Mouse (Mus musculus) cerebellum, adult 8-10 months (tissue): ENCODE results near the gene Exoc3l4.

Experiments used
- DNase-seq: peaks from one replicate; pipeline ENCODE4 v3.0.0; 2022

The Exoc3l4 gene

DNA sequence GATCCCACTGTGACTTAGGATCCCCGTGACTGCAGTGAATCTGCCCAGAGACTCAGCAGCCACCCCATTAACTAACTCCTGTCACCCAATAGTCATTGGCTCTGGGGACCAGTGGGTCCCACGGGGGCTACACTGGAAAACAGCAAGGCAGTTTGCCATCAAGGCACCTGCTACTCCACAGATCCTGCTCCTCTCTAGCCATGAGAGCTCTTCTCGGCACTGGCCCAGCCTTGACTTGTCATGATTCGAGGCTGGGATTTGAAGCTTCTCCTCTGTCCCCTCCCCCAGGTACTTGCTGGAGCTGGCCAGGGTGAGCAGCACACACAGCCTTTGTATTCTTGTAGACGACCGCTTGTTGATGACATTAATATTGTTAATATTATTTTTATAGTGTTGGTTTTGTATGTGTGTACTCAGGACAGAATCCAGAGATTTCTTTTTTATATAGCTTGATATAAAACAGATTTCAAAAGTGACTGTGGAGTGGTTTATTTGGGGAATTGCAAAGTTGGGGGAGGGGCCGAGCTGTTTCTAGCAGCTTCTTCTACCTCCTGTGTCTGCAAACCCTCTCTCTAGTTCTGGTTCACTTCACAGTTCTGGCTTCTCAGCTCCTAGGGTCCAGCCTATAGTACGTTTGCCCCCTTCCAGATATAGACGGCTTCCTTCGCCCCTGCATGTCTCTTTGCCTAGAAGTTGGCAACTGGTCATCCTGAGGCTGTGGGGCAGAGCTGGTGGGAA, 37.9 kb downstream of the Exoc3l4 start:
- no peak for DNase-seq

DNA sequence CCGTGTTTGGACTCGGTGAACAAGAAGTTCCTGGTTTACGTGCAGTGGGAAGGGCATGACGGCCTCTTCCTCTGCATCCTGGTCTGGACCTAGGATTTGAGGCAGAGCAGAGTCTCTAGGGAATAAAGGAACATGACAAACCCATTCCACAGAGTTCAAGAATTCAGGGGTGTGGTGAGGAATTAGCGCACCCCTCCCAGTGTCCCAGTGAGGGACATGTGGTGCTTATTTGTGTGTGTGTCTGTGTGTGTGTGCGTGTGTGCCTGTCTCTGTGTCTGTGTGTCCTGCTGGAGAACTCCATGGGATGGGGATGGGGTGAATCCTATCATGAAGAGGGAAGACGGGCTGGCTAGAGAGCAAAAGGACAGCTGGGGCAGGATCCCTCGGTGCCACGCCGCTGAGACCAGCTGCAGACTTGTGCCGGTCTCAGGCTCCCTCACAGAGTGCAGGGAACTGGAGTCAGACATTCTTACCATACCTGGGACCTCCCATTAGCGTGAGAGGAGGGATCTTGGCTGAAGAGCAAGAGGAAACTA, 38.6 kb downstream of the Exoc3l4 start:
- no peak for DNase-seq

DNA sequence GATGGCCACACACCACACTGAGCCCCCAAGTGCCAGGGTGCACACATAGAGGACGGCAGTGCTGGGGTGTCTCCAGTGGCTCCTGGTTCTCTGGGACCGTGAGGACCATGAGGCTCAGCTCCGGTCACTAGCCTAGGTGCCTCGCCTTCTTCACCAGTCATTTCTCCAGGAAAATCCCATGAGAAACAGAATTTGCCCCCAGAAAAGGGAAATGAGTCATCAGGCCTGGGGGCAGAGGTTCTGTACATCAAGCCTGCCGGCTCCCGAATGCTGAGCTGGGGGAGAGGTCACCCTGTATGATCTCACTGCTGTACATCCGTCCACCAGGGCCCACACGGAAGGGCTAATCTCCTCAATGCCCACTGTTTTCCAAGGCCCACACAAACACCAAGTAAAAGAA, 39.0 kb downstream of the Exoc3l4 start:
- no peak for DNase-seq

DNA sequence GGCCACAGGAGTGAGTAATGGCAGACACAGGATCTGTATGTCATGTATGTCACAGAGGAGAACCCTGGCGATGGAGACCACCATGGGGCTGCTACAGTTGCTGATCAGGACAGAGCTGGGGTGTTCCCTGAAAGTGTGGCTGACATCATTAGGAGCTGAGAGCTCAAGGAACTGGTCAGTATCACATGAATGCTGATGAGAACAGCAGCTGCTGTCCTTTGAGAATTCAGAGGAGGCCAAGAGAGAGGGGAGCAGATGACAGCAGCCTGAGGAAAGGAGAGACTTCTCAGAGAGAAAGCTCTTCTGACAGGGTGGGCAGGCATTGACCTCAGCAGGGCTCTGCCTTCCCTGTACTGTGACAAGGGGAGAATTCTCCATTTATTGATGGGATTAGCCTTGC, 40.9 kb downstream of the Exoc3l4 start:
- no peak for DNase-seq

DNA sequence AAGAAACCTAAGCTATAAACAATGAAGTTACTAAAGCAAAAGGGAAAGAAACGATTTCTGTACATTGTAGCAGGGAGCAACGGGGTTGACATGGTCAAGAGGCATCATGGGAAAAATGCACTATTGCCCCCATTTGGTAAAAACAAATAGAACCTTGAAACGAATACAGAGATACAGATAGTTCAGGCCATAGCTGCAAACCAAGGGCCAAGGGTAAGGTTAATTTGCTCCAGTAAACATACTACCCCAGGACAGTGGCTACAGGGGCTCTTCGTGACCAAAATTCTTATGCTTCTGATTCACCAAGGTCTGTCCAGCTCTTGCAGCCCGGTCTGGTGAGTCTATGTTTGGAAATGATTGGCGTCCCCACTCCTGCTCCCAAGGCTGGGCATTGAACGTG, 46.8 kb downstream of the Exoc3l4 start:
- no peak for DNase-seq

DNA sequence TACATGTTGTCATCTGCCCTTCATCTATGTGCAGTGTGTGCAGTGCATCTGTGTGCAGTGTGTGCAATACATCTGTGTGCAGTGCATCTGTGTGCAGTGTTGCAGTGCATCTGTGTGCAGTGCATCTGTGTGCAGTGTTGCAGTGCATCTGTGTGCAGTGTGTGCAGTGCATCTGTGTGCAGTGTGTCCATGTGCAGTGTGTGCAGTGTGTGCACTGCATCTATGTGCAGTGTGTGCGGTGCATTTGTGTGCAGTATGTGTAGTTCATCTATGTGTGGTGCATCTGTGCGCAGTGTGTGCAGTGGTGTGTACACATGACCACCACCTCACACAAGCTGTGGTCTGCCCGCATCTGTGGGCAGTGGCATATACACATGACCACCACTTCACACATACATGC, 49.6 kb downstream of the Exoc3l4 start:
- DNase-seq = no peak

DNA sequence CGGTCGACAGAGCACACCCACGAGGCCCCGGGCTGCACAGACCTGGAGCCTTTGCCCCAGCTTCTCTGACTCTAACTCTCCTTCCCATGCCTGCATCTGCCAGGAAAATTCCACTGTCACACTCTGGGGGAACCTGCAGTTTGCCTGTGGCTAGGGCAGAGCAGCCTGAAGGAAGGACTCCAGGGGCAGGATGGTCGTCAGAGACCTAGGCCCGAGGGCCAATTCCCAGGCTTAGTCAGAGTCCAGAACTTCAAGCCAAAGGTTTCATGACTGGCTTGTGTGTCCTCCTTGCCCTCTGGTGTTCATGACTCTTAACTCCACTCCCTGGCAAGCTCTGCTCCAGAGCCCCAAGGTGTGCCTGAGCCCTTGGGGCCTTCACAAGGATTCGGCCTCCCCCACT, 51.4 kb downstream of the Exoc3l4 start:
- DNase-seq = no peak

DNA sequence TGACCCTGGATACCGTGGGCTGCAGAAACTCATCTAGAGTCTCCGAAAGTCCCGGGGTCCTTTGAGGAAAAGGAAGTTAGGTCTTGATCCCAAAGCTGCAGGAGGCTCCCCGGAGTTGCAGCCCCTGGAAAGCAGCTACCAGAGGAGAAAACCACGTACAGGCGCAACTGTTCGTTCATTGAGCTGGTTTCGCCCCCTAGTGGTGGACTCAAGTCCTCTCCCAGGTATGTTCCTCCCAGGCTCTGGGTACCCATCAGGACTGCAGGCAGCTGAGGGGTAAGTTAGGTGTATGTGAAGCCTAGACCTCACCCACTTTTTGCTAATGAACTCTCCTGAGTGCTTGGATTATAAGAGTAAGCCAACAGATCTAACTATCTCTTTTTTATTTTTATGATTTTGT, 52.7 kb downstream of the Exoc3l4 start:
- peak; percentile 69 for DNase-seq

DNA sequence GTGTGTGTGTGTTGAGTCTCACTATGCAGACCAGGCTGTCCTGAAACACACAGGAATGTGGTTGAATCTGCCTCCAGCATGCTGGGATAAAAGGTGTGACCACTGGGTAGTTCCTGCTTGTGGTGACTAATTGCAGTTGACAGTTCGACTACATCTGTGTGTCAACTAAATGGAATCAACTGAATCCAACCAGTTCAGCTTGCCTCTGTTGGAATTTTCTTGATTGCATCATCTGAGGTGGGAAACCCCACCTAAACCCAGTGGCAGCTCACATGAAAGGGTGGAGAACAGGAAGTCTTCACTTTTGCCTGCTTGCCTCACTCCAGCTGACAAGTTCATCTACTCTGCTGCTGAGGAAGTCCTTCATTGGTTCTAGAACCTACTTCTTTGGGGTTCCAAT, 54.3 kb downstream of the Exoc3l4 start:
- DNase-seq = no peak

DNA sequence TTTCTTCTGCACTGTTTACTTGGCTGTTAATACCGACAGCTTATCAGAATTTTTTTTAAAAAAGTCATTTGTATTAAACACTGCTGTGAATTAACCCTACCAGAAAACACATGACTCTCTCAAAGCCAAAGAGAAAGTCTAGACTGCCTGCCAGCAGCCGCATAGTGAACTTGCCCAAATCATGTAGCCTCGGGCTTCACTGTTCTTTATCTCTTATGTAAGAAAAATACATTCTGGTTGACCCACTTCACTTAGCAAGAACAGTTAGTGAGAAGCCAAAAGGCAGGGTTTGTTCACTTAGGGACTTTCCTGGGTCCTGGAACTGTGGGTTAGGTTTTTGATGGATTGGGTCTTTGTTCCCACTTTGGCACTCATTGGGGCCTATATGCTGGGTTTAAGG, 54.9 kb downstream of the Exoc3l4 start:
- DNase-seq = no peak

DNA sequence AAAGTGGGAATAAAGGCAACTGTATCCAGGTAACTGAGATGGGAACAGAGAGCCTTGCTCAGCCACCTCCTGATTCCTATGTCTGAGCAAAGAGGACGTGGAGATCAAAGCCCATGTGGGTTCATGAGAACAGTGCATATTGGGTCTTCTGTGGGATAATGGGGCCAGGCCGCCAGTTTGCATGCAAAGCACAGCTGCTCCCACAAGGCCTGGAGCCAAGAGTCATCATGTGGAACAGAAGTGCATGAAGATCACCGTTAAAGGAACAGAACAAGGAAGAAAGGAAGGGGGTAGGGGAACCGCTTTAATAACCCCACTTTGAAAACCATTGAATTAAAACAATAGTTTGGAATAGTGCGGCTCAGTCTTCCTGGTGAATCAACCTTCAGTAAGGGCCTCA, 56.1 kb downstream of the Exoc3l4 start:
- DNase-seq = no peak

DNA sequence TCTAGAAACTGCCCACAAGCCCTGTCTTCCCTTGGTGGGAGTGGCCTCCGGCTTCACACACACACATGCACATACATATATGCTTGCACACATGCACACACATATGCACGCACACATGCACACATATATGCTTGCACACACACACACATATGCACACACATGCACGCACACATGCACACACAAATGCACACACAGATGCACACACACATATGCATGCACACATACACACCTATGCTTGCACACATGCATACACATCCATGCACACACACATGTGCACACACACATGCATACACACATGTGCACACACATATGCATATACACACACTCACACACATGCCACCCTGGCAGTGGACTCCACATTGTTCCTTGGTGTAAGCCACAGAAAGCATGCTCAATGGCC, 57.6 kb downstream of the Exoc3l4 start:
- DNase-seq = no peak

DNA sequence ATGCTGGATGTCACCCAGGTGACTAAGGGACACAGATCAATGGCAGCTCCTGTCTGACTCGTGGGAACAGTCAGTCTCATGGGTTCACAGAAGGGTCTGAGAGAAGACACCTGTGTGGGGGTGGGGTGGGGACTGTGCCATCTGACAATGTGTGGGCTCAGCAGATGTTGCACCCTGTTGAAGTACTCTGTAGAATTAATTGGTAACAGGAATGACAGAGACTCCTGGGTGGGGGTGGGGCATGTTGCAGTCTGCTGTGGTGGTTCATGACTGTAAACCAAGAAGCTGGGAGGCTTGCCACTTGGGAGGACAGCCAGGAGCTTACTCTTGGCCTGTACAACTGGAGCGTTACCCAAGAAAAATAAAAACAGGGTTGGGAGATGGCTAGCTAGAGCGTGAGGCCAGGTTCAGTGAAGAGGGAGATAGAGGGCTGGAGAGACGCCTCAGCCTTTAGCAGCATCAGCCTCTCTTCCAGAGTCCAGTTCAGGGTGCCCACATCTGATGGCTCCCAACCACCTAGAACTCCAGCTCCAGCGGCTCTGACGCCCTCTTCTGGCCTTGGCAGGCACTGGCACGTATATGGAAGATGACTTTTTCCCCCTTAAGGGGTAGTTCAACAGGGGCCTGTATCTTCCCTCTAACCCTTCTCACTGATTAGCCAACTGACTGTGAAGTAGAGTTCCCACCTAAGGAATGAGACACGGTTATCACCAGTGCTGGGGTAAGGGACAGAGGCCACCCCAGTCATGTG, 58.3 kb downstream of the Exoc3l4 start:
- no peak for DNase-seq

DNA sequence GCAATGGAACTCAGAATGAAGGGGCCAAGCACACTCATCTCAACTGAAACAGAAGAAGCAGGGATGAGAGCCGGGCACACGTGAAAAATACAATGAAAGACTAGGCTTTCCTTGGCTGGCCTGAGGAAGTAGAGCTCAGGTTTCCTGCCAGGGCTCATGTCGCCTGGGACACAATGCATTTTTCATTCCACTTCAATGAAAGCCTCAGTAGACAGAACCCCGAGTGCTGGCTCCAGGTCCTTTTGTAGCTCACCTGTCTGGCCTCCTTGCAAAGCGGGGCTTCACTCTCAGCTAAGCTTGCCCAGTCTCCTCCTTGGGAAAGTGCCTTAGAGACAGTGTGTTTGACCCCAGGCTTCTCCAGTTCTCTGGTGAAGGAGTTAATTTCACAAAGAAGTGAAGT, 62.1 kb downstream of the Exoc3l4 start:
- DNase-seq = no peak

DNA sequence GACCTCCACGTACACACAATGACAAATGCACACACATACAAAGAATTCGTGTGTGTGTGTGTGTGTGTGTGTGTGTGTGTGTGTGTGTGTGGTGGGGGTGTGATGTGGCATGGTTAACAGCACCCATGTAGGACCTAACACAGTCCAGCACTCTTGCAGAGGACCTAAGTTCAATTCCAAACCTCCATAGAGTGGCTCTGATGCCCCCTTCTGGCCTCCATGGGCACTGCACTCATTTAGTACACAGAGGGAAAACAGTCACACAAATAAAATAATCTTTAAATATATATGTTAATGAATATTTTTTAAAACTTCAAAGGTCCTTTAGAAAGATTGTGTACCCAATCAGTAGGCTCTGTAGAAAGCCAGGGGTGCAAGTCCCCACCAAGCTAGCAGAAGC, 63.1 kb downstream of the Exoc3l4 start:
- DNase-seq = no peak
